Mouse (Mus musculus) kidney, embryonic 16.5 days (tissue): ENCODE results near the gene Cinp. TPM values are rescaled to one million over a fixed set of nuclear protein-coding genes. Genes with fewer than 3 reads are reported as not detected.

Source experiments
- ATAC-seq: fragments of 200-750 bp; cut with Nextera tagmentation; 2 replicates; pipeline ENCODE4 v1.8.0; 2017; ENCODE audit warnings: moderate TSS enrichment; ENCODE audit not compliant: low FRiP score, low TSS enrichment
- H3K27ac ChIP-seq: fragments of 300-500 bp; sonication (generic); 2 replicates; pipeline ENCODE4 v1.5.1; 2014; ENCODE audit warnings: low read length
- H3K27me3 ChIP-seq: fragments of 300-500 bp; sonication (generic); 2 replicates; pipeline ENCODE4 v1.6.1; 2014; ENCODE audit warnings: low read length, control low read depth, mixed read lengths; ENCODE audit not compliant: insufficient read depth
- H3K36me3 ChIP-seq: fragments of 300-500 bp; sonication (generic); 2 replicates; pipeline ENCODE4 v1.6.1; 2014; ENCODE audit warnings: low read length, control low read depth, mixed read lengths; ENCODE audit not compliant: insufficient read depth
- H3K4me1 ChIP-seq: fragments of 300-500 bp; sonication (generic); 2 replicates; pipeline ENCODE4 v1.6.1; 2014; ENCODE audit warnings: low read length, control low read depth, mixed read lengths; ENCODE audit not compliant: insufficient read depth
- H3K4me2 ChIP-seq: fragments of 300-500 bp; sonication (generic); replicated peaks from 2 replicates; pipeline ENCODE4 v1.6.1; 2014; ENCODE audit warnings: low read depth, low read length
- H3K4me3 ChIP-seq: fragments of 300-500 bp; sonication (generic); 2 replicates; pipeline ENCODE4 v1.5.1; 2014; ENCODE audit warnings: mild to moderate bottlenecking, low read length
- H3K9ac ChIP-seq: fragments of 300-500 bp; sonication (generic); replicated peaks from 2 replicates; pipeline ENCODE4 v1.6.1; 2014; ENCODE audit warnings: low read length
- H3K9me3 ChIP-seq: fragments of 300-500 bp; sonication (generic); 2 replicates; pipeline ENCODE4 v1.6.1; 2016; ENCODE audit warnings: low read length, control low read depth
- WGBS: fragments of 180-500 bp; shearing (Covaris S2); extraction: QIAGEN DNeasy Blood & Tissue Kit; methylation state at CpG from one replicate; pipeline ENCODE4 v1.1.7; 2014; 5-methylcytosine and 5-hydroxymethylcytosine counted together
- polyA plus RNA-seq: library from polyadenylated mRNA; unstranded; fragments of >200 nt; fragmentation: Nextera tagmentation; extraction: Ambion mirVana; gene quantifications from 2 replicates; pipeline ENCODE4 v1.2.1, GENCODE M21; 2015

Cinp gene
- polyA plus RNA-seq, 1 experiment from 2014 or later: 82.9 TPM

DNA sequence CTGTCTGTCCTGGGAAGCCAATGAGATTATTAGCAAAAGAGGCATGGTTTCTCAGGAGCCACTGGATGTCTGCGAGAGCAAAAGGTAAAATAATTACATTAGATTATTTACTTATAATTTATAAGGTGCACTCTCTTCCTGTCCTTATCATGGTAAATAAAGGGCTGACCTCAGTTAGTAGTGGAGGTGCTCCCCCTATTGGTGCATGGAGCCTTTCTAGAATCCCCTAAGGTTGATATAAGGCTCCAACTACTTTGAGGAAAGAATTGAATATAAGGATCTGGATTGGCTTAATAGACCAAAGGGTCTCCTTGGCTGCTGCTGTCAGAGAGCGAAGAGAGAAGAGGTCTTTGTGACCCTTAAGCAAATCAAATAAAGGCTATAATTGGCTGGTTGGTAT is 14.6 kb upstream of the Cinp start:
- Histone ChIP-seq H3K9me3 (no peaks in the 10 kb centered on the region), H3K27ac (no peak overlapping the region), H3K4me3 (no peak overlapping the region), H3K36me3 (no peaks in the 10 kb centered on the region), H3K27me3 (no peaks in the 10 kb centered on the region), H3K4me1 (no peaks in the 10 kb centered on the region), H3K4me2 (no peak overlapping the region), H3K9ac (no peak overlapping the region)
- no peak for ATAC-seq
- 92% methylated on average over 2 of the region's 2 CpGs for WGBS

- no peak for ATAC-seq
- Histone ChIP-seq H3K9ac (no peak overlapping the region), H3K4me3 (no peak overlapping the region), H3K36me3 (no peaks in the 10 kb centered on the region), H3K4me2 (no peak overlapping the region), H3K9me3 (no peaks in the 10 kb centered on the region), H3K27ac (no peak overlapping the region), H3K4me1 (no peaks in the 10 kb centered on the region), H3K27me3 (no peaks in the 10 kb centered on the region)
- WGBS: 87% methylated on average over 4 of the region's 4 CpGs
Observed at GRCm38 (mm10) chr12:110902106-110902505, 13.2 kb upstream of the Cinp start.

GRCm38 (mm10) chr12:110891887-110892286 is 2.9 kb upstream of the Cinp start:
- Histone ChIP-seq H3K4me3 (no peak overlapping the region), H3K27ac (no peak overlapping the region), H3K4me1 (peaks cover 15% of the 10 kb centered on the region), H3K27me3 (no peaks in the 10 kb centered on the region), H3K4me2 (no peak overlapping the region), H3K9me3 (no peaks in the 10 kb centered on the region), H3K9ac (no peak overlapping the region), H3K36me3 (no peaks in the 10 kb centered on the region)
- no peak for ATAC-seq
- whole genome bisulfite sequencing: 100% methylated on average over 1 of the region's 1 CpGs

DNA sequence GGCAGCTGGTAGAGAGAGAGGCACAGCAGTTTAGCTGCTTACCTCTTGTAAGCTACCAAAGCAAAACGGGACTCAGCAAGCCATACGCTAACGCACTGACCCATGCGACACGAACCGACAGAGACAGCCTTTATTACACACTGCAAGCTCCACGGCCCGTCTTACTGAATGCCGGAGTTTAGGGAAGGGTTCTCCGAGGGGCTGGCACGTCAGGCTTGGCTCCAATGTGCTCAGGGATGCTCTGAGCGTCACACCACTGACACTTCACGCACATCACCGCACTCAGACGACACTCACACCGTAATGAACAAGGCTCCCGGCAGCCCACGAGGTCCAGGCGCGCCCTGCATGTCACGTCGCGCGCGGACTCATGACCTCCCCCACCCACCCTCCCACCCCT is 339 bp downstream of the Cinp start:
- Histone ChIP-seq H3K27ac (no peak overlapping the region), H3K27me3 (no peaks in the 10 kb centered on the region), H3K4me1 (peaks cover 15% of the 10 kb centered on the region), H3K9me3 (no peaks in the 10 kb centered on the region), H3K36me3 (no peaks in the 10 kb centered on the region), H3K4me3 (peak overlapping the region; percentile 86), H3K9ac (peak overlapping the region; percentile 90), H3K4me2 (peak overlapping the region; percentile 73)
- peak; percentile 63 for ATAC-seq
- under 1% methylated on average over 25 of the region's 25 CpGs for WGBS

- H3K36me3 ChIP-seq: 0 out of 2 replicates have a peak, but pooled peaks cover 1% of the 10 kb centered on the region
- peaks cover 15% of the 10 kb centered on the region for H3K4me1 ChIP-seq
- H3K9ac ChIP-seq: peak overlapping the region; percentile 90
- H3K9me3 ChIP-seq: no peaks in the 10 kb centered on the region
- 29% methylated on average over 12 of the region's 12 CpGs for WGBS
- peak overlapping the region; percentile 73 for H3K4me2 ChIP-seq
- peak overlapping the region; percentile 86 for H3K4me3 ChIP-seq
- no peak overlapping the region for H3K27ac ChIP-seq
- no peak for ATAC-seq
- no peaks in the 10 kb centered on the region for H3K27me3 ChIP-seq
Observed at GRCm38 (mm10) chr12:110888106-110888505, 839 bp downstream of the Cinp start.

GRCm38 (mm10) chr12:110885251-110885650 is 3.7 kb downstream of the Cinp start:
- H3K9me3 ChIP-seq: no peaks in the 10 kb centered on the region
- H3K27me3 ChIP-seq: no peaks in the 10 kb centered on the region
- 0 out of 2 replicates have a peak, but pooled peaks cover 16% of the 10 kb centered on the region for H3K36me3 ChIP-seq
- peaks cover 15% of the 10 kb centered on the region for H3K4me1 ChIP-seq
- no peak overlapping the region for H3K4me3 ChIP-seq
- H3K27ac ChIP-seq: no peak overlapping the region
- no peak for ATAC-seq
- no peak overlapping the region for H3K4me2 ChIP-seq
- WGBS: 85% methylated on average over 2 of the region's 2 CpGs
- no peak overlapping the region for H3K9ac ChIP-seq

DNA sequence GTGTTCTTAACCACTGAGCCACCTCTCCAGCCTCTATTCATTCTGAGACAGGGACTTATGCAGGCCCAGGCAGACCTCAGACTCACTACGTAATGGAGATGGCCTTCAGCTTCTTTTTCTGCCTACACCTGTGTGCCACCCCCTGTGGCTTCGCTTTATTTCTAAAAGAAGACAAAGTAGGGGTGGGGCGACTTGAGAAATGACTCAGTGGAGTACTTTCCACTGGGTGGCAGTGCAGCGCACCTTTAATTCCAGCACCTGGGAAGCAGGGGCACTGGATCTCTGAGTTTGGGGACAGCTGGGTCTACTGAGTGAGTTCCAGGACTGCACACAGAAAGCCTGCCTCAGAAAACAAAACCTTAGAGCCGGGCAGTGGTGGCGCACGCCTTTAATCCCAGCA is 6.7 kb downstream of the Cinp start:
- Histone ChIP-seq H3K4me2 (no peak overlapping the region), H3K27ac (no peak overlapping the region), H3K27me3 (no peaks in the 10 kb centered on the region), H3K4me1 (no peaks in the 10 kb centered on the region), H3K9me3 (no peaks in the 10 kb centered on the region), H3K36me3 (peaks cover 38% of the 10 kb centered on the region), H3K9ac (no peak overlapping the region), H3K4me3 (no peak overlapping the region)
- ATAC-seq: no peak
- WGBS: 89% methylated on average over 7 of the region's 7 CpGs

DNA sequence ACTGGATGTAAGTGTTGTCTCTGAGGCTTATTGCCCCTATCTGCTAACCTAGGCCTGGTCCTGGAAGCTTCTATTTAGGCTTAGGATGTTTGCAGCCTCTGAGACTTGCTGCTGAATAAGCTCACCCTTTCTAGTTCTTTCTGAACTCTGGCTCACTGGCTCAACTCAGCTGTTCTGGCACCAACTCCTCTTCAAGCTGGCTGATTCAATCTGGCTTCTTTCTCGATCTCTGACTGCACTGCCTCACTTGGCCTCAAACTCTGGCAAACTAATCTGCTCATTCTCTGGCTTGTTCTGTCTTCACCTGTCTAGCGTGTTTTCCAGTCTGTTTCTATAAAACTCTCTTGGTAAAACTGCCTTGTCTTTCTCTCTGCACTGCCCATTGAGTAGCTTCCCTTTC is 13.6 kb downstream of the Cinp start:
- no peaks in the 10 kb centered on the region for H3K9me3 ChIP-seq
- no peak for ATAC-seq
- H3K4me1 ChIP-seq: no peaks in the 10 kb centered on the region
- H3K4me2 ChIP-seq: no peak overlapping the region
- peaks cover 68% of the 10 kb centered on the region for H3K36me3 ChIP-seq
- no peaks in the 10 kb centered on the region for H3K27me3 ChIP-seq
- no peak overlapping the region for H3K27ac ChIP-seq
- no peak overlapping the region for H3K4me3 ChIP-seq
- WGBS: 92% methylated on average over 2 of the region's 2 CpGs
- no peak overlapping the region for H3K9ac ChIP-seq

DNA sequence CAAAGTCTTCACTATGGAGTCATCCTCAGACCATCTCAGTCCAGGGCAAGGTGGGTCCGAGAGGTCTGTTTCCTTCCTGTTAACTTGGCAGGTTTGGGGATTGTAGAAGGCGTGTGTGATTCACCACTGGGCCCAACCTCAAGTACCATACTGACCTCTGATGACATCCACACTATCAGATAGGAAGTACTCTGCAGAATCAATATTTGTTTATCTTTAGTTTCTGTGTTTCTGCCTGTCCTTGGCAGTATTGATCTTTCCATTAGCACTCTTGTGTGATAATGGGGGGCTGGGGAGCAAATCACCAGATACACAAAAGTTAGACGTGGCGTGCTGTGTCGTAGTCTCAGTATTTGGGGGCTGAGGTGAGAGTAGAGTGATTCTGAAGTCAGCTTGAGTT is 17.7 kb downstream of the Cinp start:
- Histone ChIP-seq H3K27ac (no peak overlapping the region), H3K27me3 (no peaks in the 10 kb centered on the region)

GRCm38 (mm10) chr12:110870107-110870506 is 18.8 kb downstream of the Cinp start:
- Histone ChIP-seq H3K36me3 (peaks cover 43% of the 10 kb centered on the region), H3K9ac (no peak overlapping the region), H3K9me3 (no peaks in the 10 kb centered on the region), H3K4me1 (no peaks in the 10 kb centered on the region), H3K4me2 (no peak overlapping the region), H3K4me3 (no peak overlapping the region), H3K27ac (no peak overlapping the region), H3K27me3 (no peaks in the 10 kb centered on the region)
- 89% methylated on average over 4 of the region's 4 CpGs for WGBS
- no peak for ATAC-seq

More for the DNA sequence above, 17.7 kb downstream of the Cinp start:
- no peaks in the 10 kb centered on the region for H3K9me3 ChIP-seq
- ATAC-seq: no peak
- H3K4me1 ChIP-seq: no peaks in the 10 kb centered on the region
- H3K4me3 ChIP-seq: no peak overlapping the region
- H3K4me2 ChIP-seq: no peak overlapping the region
- 97% methylated on average over 5 of the region's 5 CpGs for WGBS
- no peak overlapping the region for H3K9ac ChIP-seq
- peaks cover 52% of the 10 kb centered on the region for H3K36me3 ChIP-seq
